30 mouse cellular contexts compared by ENCODE assay signal in genomic region chr17:36218594-36219155, GRCm38 (mm10). TPM values are rescaled to one million over a fixed set of nuclear protein-coding genes. Genes with fewer than 3 reads are reported as not detected.
DNase-seq lines count a peak whose midpoint lies in the region; ATAC-seq lines count a peak whose summit lies in the region.
"Had no signal": no experiment of that assay in that cellular context is flagged by ENCODE, and none has a peak within 500 bp of the region (broad histone marks: within the 10 kb centered on the region; RNA-seq: fewer than 3 reads in every experiment).

No protein-coding gene starts in this region.

- no peak overlapping the region for H3K27ac ChIP-seq in embryonic facial prominence, embryonic 14.5 days (replicated peaks; ENCODE audit: low read depth, low read length)
- H3K27ac ChIP-seq in embryonic facial prominence, embryonic 10.5 days (replicated peaks): no peak overlapping the region
- H3K27ac ChIP-seq in midbrain, embryonic 11.5 days (ENCODE audit: low read depth, low read length): no peak overlapping the region
- H3K27ac ChIP-seq in midbrain, embryonic 14.5 days (replicated peaks; ENCODE audit: low read depth, low read length): no peak overlapping the region
- H3K27ac ChIP-seq: embryonic facial prominence, embryonic 15.5 days; forebrain, embryonic 10.5 days; gastrocnemius, adult 2 months; heart, adult 2 months; hindbrain, embryonic 12.5 days had no signal

- H3K4me2 ChIP-seq in embryonic facial prominence, embryonic 14.5 days (ENCODE audit: low read depth, low read length): no peak overlapping the region
- no peak overlapping the region for H3K4me2 ChIP-seq in midbrain, embryonic 11.5 days
- no peak overlapping the region for H3K4me2 ChIP-seq in midbrain, embryonic 14.5 days (ENCODE audit: low read length)
- H3K4me2 ChIP-seq: embryonic facial prominence, embryonic 15.5 days; heart, embryonic 12.5 days; hindbrain, embryonic 12.5 days had no signal

- no peaks in the 10 kb centered on the region for H3K36me3 ChIP-seq in embryonic facial prominence, embryonic 14.5 days (ENCODE audit: control insufficient read depth, insufficient read depth, low read length)
- H3K36me3 ChIP-seq in embryonic facial prominence, embryonic 10.5 days (replicated peaks): no peaks in the 10 kb centered on the region
- no peaks in the 10 kb centered on the region for H3K36me3 ChIP-seq in midbrain, embryonic 11.5 days (ENCODE audit: control insufficient read depth, insufficient read depth, low read length)
- no peaks in the 10 kb centered on the region for H3K36me3 ChIP-seq in midbrain, embryonic 14.5 days (ENCODE audit: control insufficient read depth, insufficient read depth, low read length)
- H3K36me3 ChIP-seq: embryonic facial prominence, embryonic 15.5 days; forebrain, embryonic 10.5 days; heart, embryonic 12.5 days; hindbrain, embryonic 12.5 days had no signal

- 39% methylated on average over 5 of the region's 5 CpGs for WGBS in embryonic facial prominence, embryonic 14.5 days
- 53% methylated on average over 5 of the region's 5 CpGs for WGBS in embryonic facial prominence, embryonic 10.5 days
- WGBS in midbrain, embryonic 11.5 days: 54% methylated on average over 5 of the region's 5 CpGs
- 53% methylated on average over 5 of the region's 5 CpGs for WGBS in midbrain, embryonic 14.5 days

- H3K27me3 ChIP-seq in embryonic facial prominence, embryonic 14.5 days (replicated peaks; ENCODE audit: control insufficient read depth, insufficient read depth, low read length): peaks cover 60% of the 10 kb centered on the region
- H3K27me3 ChIP-seq in embryonic facial prominence, embryonic 10.5 days (replicated peaks; ENCODE audit: low read depth, poor library complexity, severe bottlenecking): peaks cover 89% of the 10 kb centered on the region
- peaks cover 28% of the 10 kb centered on the region for H3K27me3 ChIP-seq in midbrain, embryonic 11.5 days (ENCODE audit: control insufficient read depth, insufficient read depth, low read length)
- H3K27me3 ChIP-seq in midbrain, embryonic 14.5 days (ENCODE audit: control insufficient read depth, insufficient read depth, low read length): peaks cover 36% of the 10 kb centered on the region

- no peak overlapping the region for H3K4me3 ChIP-seq in embryonic facial prominence, embryonic 14.5 days (ENCODE audit: low read depth, low read length)
- no peak overlapping the region for H3K4me3 ChIP-seq in embryonic facial prominence, embryonic 10.5 days
- H3K4me3 ChIP-seq in midbrain, embryonic 11.5 days (ENCODE audit: low read depth, low read length): no peak overlapping the region
- H3K4me3 ChIP-seq in midbrain, embryonic 14.5 days (replicated peaks; ENCODE audit: low read depth, low read length): no peak overlapping the region
- H3K4me3 ChIP-seq: embryonic facial prominence, embryonic 15.5 days; erythroblast, embryonic 14.5 days; forebrain, embryonic 10.5 days; gastrocnemius, adult 2 months; heart, adult 2 months; heart, embryonic 12.5 days; hindbrain, embryonic 12.5 days had no signal

- H3K9me3 ChIP-seq in embryonic facial prominence, embryonic 14.5 days (ENCODE audit: control insufficient read depth, low read length): no peaks in the 10 kb centered on the region
- no peaks in the 10 kb centered on the region for H3K9me3 ChIP-seq in embryonic facial prominence, embryonic 10.5 days
- no peaks in the 10 kb centered on the region for H3K9me3 ChIP-seq in midbrain, embryonic 11.5 days (ENCODE audit: control insufficient read depth, low read length)
- no peaks in the 10 kb centered on the region for H3K9me3 ChIP-seq in midbrain, embryonic 14.5 days (ENCODE audit: control insufficient read depth, low read length)
- H3K9me3 ChIP-seq: embryonic facial prominence, embryonic 15.5 days; forebrain, embryonic 10.5 days; heart, embryonic 12.5 days; hindbrain, embryonic 12.5 days had no signal

- H3K9ac ChIP-seq in embryonic facial prominence, embryonic 14.5 days (ENCODE audit: low read depth, low read length): no peak overlapping the region
- H3K9ac ChIP-seq in midbrain, embryonic 11.5 days (ENCODE audit: low read length): no peak overlapping the region
- H3K9ac ChIP-seq in midbrain, embryonic 14.5 days (replicated peaks; ENCODE audit: low read length): no peak overlapping the region
- H3K9ac ChIP-seq: embryonic facial prominence, embryonic 15.5 days; heart, embryonic 12.5 days; hindbrain, embryonic 12.5 days had no signal

- no peaks in the 10 kb centered on the region for H3K4me1 ChIP-seq in embryonic facial prominence, embryonic 14.5 days (ENCODE audit: control insufficient read depth, insufficient read depth, low read length)
- H3K4me1 ChIP-seq in embryonic facial prominence, embryonic 10.5 days: peaks cover 8% of the 10 kb centered on the region
- no peaks in the 10 kb centered on the region for H3K4me1 ChIP-seq in midbrain, embryonic 11.5 days (ENCODE audit: control insufficient read depth, insufficient read depth, low read length)
- H3K4me1 ChIP-seq in midbrain, embryonic 14.5 days (ENCODE audit: control insufficient read depth, insufficient read depth, low read length): no peaks in the 10 kb centered on the region
- H3K4me1 ChIP-seq: hindbrain, embryonic 12.5 days had no signal

- DNase-seq in embryonic facial prominence, embryonic 14.5 days (ENCODE audit: low spot score): peak; percentile 4
- no peak for DNase-seq in embryonic facial prominence, embryonic 10.5 days (ENCODE audit: low spot score)
- peak; percentile 67 for DNase-seq in midbrain, embryonic 11.5 days (ENCODE audit: low spot score, missing footprints)
- no peak for DNase-seq in midbrain, embryonic 14.5 days
- DNase-seq in kidney, postnatal 14 days: no peak
- DNase-seq in cerebellum, adult 9-10 months: no peak
- DNase-seq: adrenal gland, postnatal 25 days; cerebellum, adult 11 months; cerebellum, adult 8-10 months; cerebellum, postnatal 25 days; gastrocnemius, adult 2 months; gastrocnemius, postnatal 25 days; heart, adult 2 months; heart, postnatal 36 days had no signal

- no peak for ATAC-seq in embryonic facial prominence, embryonic 14.5 days (ENCODE audit: low read depth)
- no peak for ATAC-seq in midbrain, embryonic 11.5 days (ENCODE audit: low FRiP score)
- no peak for ATAC-seq in midbrain, embryonic 14.5 days (ENCODE audit: low FRiP score, low TSS enrichment)
- ATAC-seq in megakaryocyte, adult 5-6 weeks (ENCODE audit: poor library complexity, severe bottlenecking): peak; percentile 56
- ATAC-seq: activated CD4-positive, CD25-positive, alpha-beta regulatory T cell, adult 4 months; forebrain, embryonic 14.5 days; hindbrain, embryonic 16.5 days; inflammation-experienced regulatory T-cells, adult 6 months; intestine, postnatal 0 days; Patski had no signal

RNA-seq across cellular contexts. Expression of gene H2-T3, which starts 28.6 kb away (rescaled TPM):
- not detected in 2 replicates for polyA plus RNA-seq in embryonic facial prominence, embryonic 14.5 days (2014; fragmentation: Nextera tagmentation; extraction: Ambion mirVana)
- not detected in 2 replicates for polyA plus RNA-seq in embryonic facial prominence, embryonic 10.5 days (2016; fragmentation: Nextera tagmentation; extraction: Ambion mirVana)
- polyA plus RNA-seq in midbrain, embryonic 11.5 days (2014; fragmentation: Nextera tagmentation; extraction: Ambion mirVana): not detected in 2 replicates
- polyA plus RNA-seq in midbrain, embryonic 14.5 days (2014; fragmentation: Nextera tagmentation; extraction: Ambion mirVana): not detected in 2 replicates
- not detected in 2 replicates for total RNA-seq in megakaryocyte, adult 5-6 weeks (2015)
- not detected in 2 replicates for total RNA-seq in megakaryocyte, adult 5-6 weeks (2017)
- total RNA-seq: adrenal gland, adult 18-20 months; adrenal gland, postnatal 25 days; gastrocnemius, adult 2 months; gastrocnemius, postnatal 25 days; heart, adult 2 months; heart, postnatal 36 days; MEL had no signal
- polyA plus RNA-seq: brain, embryonic 14.5 days; C2C12; embryonic facial prominence, embryonic 15.5 days; erythroblast, embryonic 14.5 days; forebrain, embryonic 10.5 days; forebrain, embryonic 14.5 days; heart, adult 2 months; heart, embryonic 12.5 days; hindbrain, embryonic 12.5 days; hindbrain, embryonic 16.5 days; Patski had no signal

RNA-seq across cellular contexts. Expression of gene Rpp21, which starts 39.2 kb away (rescaled TPM):
- polyA plus RNA-seq in embryonic facial prominence, embryonic 14.5 days (2014; fragmentation: Nextera tagmentation; extraction: Ambion mirVana): 95.5 and 103 TPM in 2 replicates
- 86.2 and 95.7 TPM in 2 replicates for polyA plus RNA-seq in embryonic facial prominence, embryonic 10.5 days (2016; fragmentation: Nextera tagmentation; extraction: Ambion mirVana)
- 80.7 and 83.2 TPM in 2 replicates for polyA plus RNA-seq in midbrain, embryonic 11.5 days (2014; fragmentation: Nextera tagmentation; extraction: Ambion mirVana)
- polyA plus RNA-seq in midbrain, embryonic 14.5 days (2014; fragmentation: Nextera tagmentation; extraction: Ambion mirVana): 136 and 164 TPM in 2 replicates
- 77.4 and 79.9 TPM in 2 replicates for total RNA-seq in megakaryocyte, adult 5-6 weeks (2015)
- total RNA-seq in megakaryocyte, adult 5-6 weeks (2017): 54.1 and 74.4 TPM in 2 replicates

RNA-seq across cellular contexts. Expression of gene Gm8909, which starts 50.3 kb away (rescaled TPM):
- polyA plus RNA-seq in embryonic facial prominence, embryonic 14.5 days (2014; fragmentation: Nextera tagmentation; extraction: Ambion mirVana): not detected in 2 replicates
- polyA plus RNA-seq in embryonic facial prominence, embryonic 10.5 days (2016; fragmentation: Nextera tagmentation; extraction: Ambion mirVana): 0.11 TPM in 1 of 2 replicates, not detected in the other
- polyA plus RNA-seq in midbrain, embryonic 11.5 days (2014; fragmentation: Nextera tagmentation; extraction: Ambion mirVana): 0.16 TPM in 1 of 2 replicates, not detected in the other
- not detected in 2 replicates for polyA plus RNA-seq in midbrain, embryonic 14.5 days (2014; fragmentation: Nextera tagmentation; extraction: Ambion mirVana)
- total RNA-seq in megakaryocyte, adult 5-6 weeks (2015): not detected in 2 replicates
- not detected in 2 replicates for total RNA-seq in megakaryocyte, adult 5-6 weeks (2017)
- total RNA-seq: adrenal gland, postnatal 25 days; gastrocnemius, adult 2 months; gastrocnemius, postnatal 25 days; heart, postnatal 36 days; MEL had no signal
- polyA plus RNA-seq: brain, embryonic 14.5 days; C2C12; embryonic facial prominence, embryonic 15.5 days; erythroblast, embryonic 14.5 days; forebrain, embryonic 10.5 days; forebrain, embryonic 14.5 days; heart, adult 2 months; heart, embryonic 12.5 days; hindbrain, embryonic 12.5 days; hindbrain, embryonic 16.5 days; Patski had no signal

RNA-seq across cellular contexts. Expression of gene Trim39, which starts 53.4 kb away (rescaled TPM):
- 10.6 and 12.4 TPM in 2 replicates for polyA plus RNA-seq in embryonic facial prominence, embryonic 14.5 days (2014; fragmentation: Nextera tagmentation; extraction: Ambion mirVana)
- polyA plus RNA-seq in embryonic facial prominence, embryonic 10.5 days (2016; fragmentation: Nextera tagmentation; extraction: Ambion mirVana): 22.5 and 24.2 TPM in 2 replicates
- polyA plus RNA-seq in midbrain, embryonic 11.5 days (2014; fragmentation: Nextera tagmentation; extraction: Ambion mirVana): 17.4 and 17.6 TPM in 2 replicates
- 18.3 and 21.7 TPM in 2 replicates for polyA plus RNA-seq in midbrain, embryonic 14.5 days (2014; fragmentation: Nextera tagmentation; extraction: Ambion mirVana)
- 9.6 and 12.0 TPM in 2 replicates for total RNA-seq in megakaryocyte, adult 5-6 weeks (2015)
- total RNA-seq in megakaryocyte, adult 5-6 weeks (2017): 18.2 and 18.5 TPM in 2 replicates

Comparison
In these comparisons a context has a peak if more than half of its experiments do, and no peak if none do; other contexts are left out.
1. DNase-seq: peak in embryonic facial prominence, embryonic 14.5 days (single experiment) and midbrain, embryonic 11.5 days (single experiment); none in embryonic facial prominence, embryonic 10.5 days (single experiment), midbrain, embryonic 14.5 days (single experiment), kidney, postnatal 14 days (single experiment) and cerebellum, adult 9-10 months (single experiment).